Mouse (Mus musculus) stomach, postnatal 0 days (tissue): ENCODE data around the gene 6430531B16Rik.

Source experiments
- CTCF ChIP-seq: IDR thresholded peaks from 2 replicates; pipeline ENCODE4 v1.5.1; 2016; ENCODE audit warnings: antibody characterized with exemption, low read depth, mild to moderate bottlenecking, moderate library complexity
- EP300 ChIP-seq: optimal IDR thresholded peaks from 2 replicates; pipeline ENCODE3; 2016; ENCODE audit warnings: antibody characterized with exemption

- TF ChIP-seq CTCF (no peak), EP300 (no peak)
Observed at GRCm38 (mm10) chr7:140001086-140001740, 22.7 kb upstream of the 6430531B16Rik start.
